Mouse (Mus musculus): ENCODE measurements around the gene Tcirg1. TPM values are rescaled to one million over a fixed set of nuclear protein-coding genes. Genes with fewer than 3 reads are reported as not detected.
A peak's percentile ranks its signal among the peaks of the same experiment; 100 is the strongest.

Tcirg1 gene
- total and polyA plus RNA-seq, 2 experiments from 2014 or later, result 14.1 to 37.5 TPM

- WGBS, result 19% methylated on average over 4 of the region's 4 CpGs
These were observed 51.3 kb downstream of the Tcirg1 start for GRCm38 (mm10) chr19:3855601-3856000.

GRCm38 (mm10) chr19:3855091-3855490 lies 51.8 kb downstream of the Tcirg1 start:
- H3K27me3 ChIP-seq (ENCODE audit: insufficient read depth, low read length), result no peaks in the 10 kb centered on the region
- H3K4me1 ChIP-seq (ENCODE audit: insufficient read depth, low read length), result peaks cover 14% of the 10 kb centered on the region
- no peak overlapping the region for H3K4me3 ChIP-seq (ENCODE audit: low read depth, low read length)
- 0 out of 2 replicates have a peak overlapping the region, but pooled peaks have one; percentile 32 for H3K27ac ChIP-seq (ENCODE audit: low read depth, low read length)
- no peak for TF ChIP-seq CTCF (IDR thresholded peaks at IDR 0.05)
- peak overlapping the region; percentile 21 for H3K4me2 ChIP-seq (ENCODE audit: low read depth, low read length, poor library complexity, severe bottlenecking)
- no peaks in the 10 kb centered on the region for H3K36me3 ChIP-seq (ENCODE audit: insufficient read depth, low read length)
- ATAC-seq (ENCODE audit: low FRiP score), result no peak
- no peak for DNase-seq (ENCODE audit: low spot score)
- no peaks in the 10 kb centered on the region for H3K9me3 ChIP-seq (ENCODE audit: low read length)
- no peak overlapping the region for H3K9ac ChIP-seq (replicated peaks; ENCODE audit: low read length, poor library complexity, severe bottlenecking)
- 73% methylated on average over 6 of the region's 6 CpGs for WGBS

More at GRCm38 (mm10) chr19:3855601-3856000, 51.3 kb downstream of the Tcirg1 start:
- no peak for TF ChIP-seq CTCF (IDR thresholded peaks at IDR 0.05)
- Histone ChIP-seq H3K27ac (ENCODE audit: low read depth, low read length) (no peak overlapping the region), H3K27me3 (ENCODE audit: insufficient read depth, low read length) (no peaks in the 10 kb centered on the region), H3K9me3 (ENCODE audit: low read length) (no peaks in the 10 kb centered on the region), H3K4me2 (ENCODE audit: low read depth, low read length, poor library complexity, severe bottlenecking) (peak overlapping the region; percentile 21), H3K36me3 (ENCODE audit: insufficient read depth, low read length) (no peaks in the 10 kb centered on the region), H3K4me1 (ENCODE audit: insufficient read depth, low read length) (peaks cover 14% of the 10 kb centered on the region), H3K4me3 (ENCODE audit: low read depth, low read length) (no peak overlapping the region), H3K9ac (replicated peaks; ENCODE audit: low read length, poor library complexity, severe bottlenecking) (no peak overlapping the region)
- ATAC-seq (ENCODE audit: low FRiP score) (no peak), DNase-seq (ENCODE audit: low spot score) (peak; percentile 12)

- Histone ChIP-seq H3K9me3 (ENCODE audit: low read length) (no peaks in the 10 kb centered on the region), H3K4me2 (ENCODE audit: low read depth, low read length, poor library complexity, severe bottlenecking) (peak overlapping the region; percentile 67), H3K4me1 (ENCODE audit: insufficient read depth, low read length) (peaks cover 14% of the 10 kb centered on the region), H3K36me3 (ENCODE audit: insufficient read depth, low read length) (no peaks in the 10 kb centered on the region), H3K4me3 (ENCODE audit: low read depth, low read length) (peak overlapping the region; percentile 5; the same call in 1 of the 2 replicates), H3K27me3 (ENCODE audit: insufficient read depth, low read length) (no peaks in the 10 kb centered on the region), H3K9ac (replicated peaks; ENCODE audit: low read length, poor library complexity, severe bottlenecking) (no peak overlapping the region), H3K27ac (ENCODE audit: low read depth, low read length) (no peak overlapping the region)
- WGBS, result 76% methylated on average over 1 of the region's 1 CpGs
- DNase-seq (ENCODE audit: low spot score) (peak; percentile 32), ATAC-seq (ENCODE audit: low FRiP score) (no peak)
- TF ChIP-seq CTCF (IDR thresholded peaks at IDR 0.05), result no peak
These were observed 53.0 kb downstream of the Tcirg1 start for GRCm38 (mm10) chr19:3853891-3854290.

- Histone ChIP-seq H3K9ac (replicated peaks; ENCODE audit: low read length, poor library complexity, severe bottlenecking) (no peak overlapping the region), H3K27ac (ENCODE audit: low read depth, low read length) (no peak overlapping the region), H3K27me3 (ENCODE audit: insufficient read depth, low read length) (no peaks in the 10 kb centered on the region), H3K9me3 (ENCODE audit: low read length) (no peaks in the 10 kb centered on the region), H3K36me3 (ENCODE audit: insufficient read depth, low read length) (no peaks in the 10 kb centered on the region), H3K4me3 (ENCODE audit: low read depth, low read length) (peak overlapping the region; percentile 98), H3K4me1 (ENCODE audit: insufficient read depth, low read length) (peaks cover 14% of the 10 kb centered on the region), H3K4me2 (ENCODE audit: low read depth, low read length, poor library complexity, severe bottlenecking) (peak overlapping the region; percentile 67)
- ATAC-seq (ENCODE audit: low FRiP score) (no peak), DNase-seq (ENCODE audit: low spot score) (no peak)
- 91% methylated on average over 10 of the region's 10 CpGs for WGBS
- TF ChIP-seq CTCF (IDR thresholded peaks at IDR 0.05), result no peak
These were observed 53.8 kb downstream of the Tcirg1 start for GRCm38 (mm10) chr19:3853121-3853520.

GRCm38 (mm10) chr19:3851979-3852681 lies 54.8 kb downstream of the Tcirg1 start:
- H3K9ac ChIP-seq (replicated peaks; ENCODE audit: low read length, poor library complexity, severe bottlenecking), result peak overlapping the region; percentile 94
- peak overlapping the region; percentile 98 for H3K27ac ChIP-seq (ENCODE audit: low read depth, low read length)
- H3K4me1 ChIP-seq (ENCODE audit: insufficient read depth, low read length), result peaks cover 14% of the 10 kb centered on the region
- WGBS, result under 1% methylated on average over 40 of the region's 74 CpGs
- peak; percentile 35 for ATAC-seq (ENCODE audit: low FRiP score)
- DNase-seq (ENCODE audit: low spot score), result peak; percentile 32
- H3K27me3 ChIP-seq (ENCODE audit: insufficient read depth, low read length), result no peaks in the 10 kb centered on the region
- peak overlapping the region; percentile 98 for H3K4me3 ChIP-seq (ENCODE audit: low read depth, low read length)
- no peaks in the 10 kb centered on the region for H3K9me3 ChIP-seq (ENCODE audit: low read length)
- no peak for TF ChIP-seq CTCF (IDR thresholded peaks at IDR 0.05)
- no peaks in the 10 kb centered on the region for H3K36me3 ChIP-seq (ENCODE audit: insufficient read depth, low read length)
- peak overlapping the region; percentile 67 for H3K4me2 ChIP-seq (ENCODE audit: low read depth, low read length, poor library complexity, severe bottlenecking)

- under 1% methylated on average over 50 of the region's 54 CpGs for WGBS
- TF ChIP-seq CTCF (IDR thresholded peaks at IDR 0.05), result peak; percentile 61
These were observed 55.4 kb downstream of the Tcirg1 start, which contains the start of gene Chka for GRCm38 (mm10) chr19:3851502-3851962. Chka (plus strand) TSS chr19:3851773.

More at GRCm38 (mm10) chr19:3851502-3851962, 55.4 kb downstream of the Tcirg1 start, which contains the start of gene Chka:
- H3K36me3 ChIP-seq (ENCODE audit: insufficient read depth, low read length), result no peaks in the 10 kb centered on the region
- no peaks in the 10 kb centered on the region for H3K27me3 ChIP-seq (ENCODE audit: insufficient read depth, low read length)
- H3K4me2 ChIP-seq (ENCODE audit: low read depth, low read length, poor library complexity, severe bottlenecking), result peak within 1 kb of the TSS; percentile 67
- H3K4me1 ChIP-seq (ENCODE audit: insufficient read depth, low read length), result peaks cover 14% of the 10 kb centered on the region
- DNase-seq (ENCODE audit: low spot score), result peak; percentile 98
- H3K27ac ChIP-seq (ENCODE audit: low read depth, low read length), result peak within 1 kb of the TSS; percentile 98
- H3K9ac ChIP-seq (replicated peaks; ENCODE audit: low read length, poor library complexity, severe bottlenecking), result peak within 1 kb of the TSS; percentile 94
- no peaks in the 10 kb centered on the region for H3K9me3 ChIP-seq (ENCODE audit: low read length)
- ATAC-seq (ENCODE audit: low FRiP score), result peak; percentile 98
- H3K4me3 ChIP-seq (ENCODE audit: low read depth, low read length), result peak within 1 kb of the TSS; percentile 98

All from midbrain, postnatal 0 days (tissue).